ENCODE assay signal across 8 mouse cellular contexts in genomic region chr2:150608872-150609560, GRCm38 (mm10). TPM values are rescaled to one million over a fixed set of nuclear protein-coding genes. Genes with fewer than 3 reads are reported as not detected.
DNase-seq lines count a peak whose midpoint lies in the region; ATAC-seq and TF ChIP-seq lines count a peak whose summit lies in the region.

No protein-coding gene starts in this region.

- DNase-seq in heart, adult 18-20 months = peak; percentile 76 to 85
- no peak for DNase-seq in heart, postnatal 25 days (ENCODE audit: low spot score)
- DNase-seq in cerebellum, adult 2 months = peak; percentile 55 to 77
- DNase-seq in induced T-regulatory cell, adult 2 months (ENCODE audit: low read depth) = peak; percentile 89
- peak; percentile 71 to 74 for DNase-seq in left cerebral cortex, adult 2 months (ENCODE audit: extremely low spot score in 1 of 2, low spot score in 2 of 2)
- peak; percentile 76 to 82 for DNase-seq in right cerebral cortex, postnatal 10 days (ENCODE audit: low spot score in 2 of 2)

- peaks cover 3% of the 10 kb centered on the region; the same call in 1 of the 2 replicates for H3K4me1 ChIP-seq in cerebellum, adult 2 months (ENCODE audit: control insufficient read depth, insufficient read depth, low read length)
- peaks cover 13% of the 10 kb centered on the region for H3K4me1 ChIP-seq in forebrain, embryonic 16.5 days (replicated peaks; ENCODE audit: control insufficient read depth, insufficient read depth, low read length)

- H3K9ac ChIP-seq in forebrain, embryonic 16.5 days (replicated peaks; ENCODE audit: low read depth, low read length) = peak overlapping the region; percentile 69; the same call in 1 of the 2 replicates

- no peaks in the 10 kb centered on the region for H3K36me3 ChIP-seq in forebrain, embryonic 16.5 days (ENCODE audit: control insufficient read depth, insufficient read depth)
- H3K36me3 ChIP-seq in macrophage (ENCODE audit: inconsistent target) = no peaks in the 10 kb centered on the region

- peak overlapping the region; percentile 82 for H3K4me3 ChIP-seq in cerebellum, adult 2 months (replicated peaks; ENCODE audit: insufficient read depth, low read depth, low read length)
- H3K4me3 ChIP-seq in forebrain, embryonic 16.5 days (replicated peaks; ENCODE audit: low read length) = peak overlapping the region; percentile 72
- peak overlapping the region; percentile 56 for H3K4me3 ChIP-seq in left cerebral cortex, adult 2 months
- H3K4me3 ChIP-seq in macrophage (ENCODE audit: inconsistent target) = peak overlapping the region; percentile 95

- H3K79me2 ChIP-seq in macrophage (ENCODE audit: inconsistent target) = peaks cover 42% of the 10 kb centered on the region

- 1% methylated on average over 10 of the region's 10 CpGs for WGBS in cerebellum, adult 2 months
- WGBS in forebrain, embryonic 16.5 days = 1% methylated on average over 10 of the region's 10 CpGs
- WGBS in macrophage (ENCODE audit: missing documents) = 1% methylated on average over 10 of the region's 10 CpGs

- no peaks in the 10 kb centered on the region for H3K9me3 ChIP-seq in forebrain, embryonic 16.5 days (ENCODE audit: control insufficient read depth, low read length)

- no peak for TF ChIP-seq POLR2A in cerebellum, adult 2 months (IDR thresholded peaks at IDR 0.05; ENCODE audit: borderline replicate concordance, insufficient read depth, low read length)

- peak; percentile 55 for ATAC-seq in forebrain, embryonic 16.5 days

- peak overlapping the region; percentile 74 for H3K4me2 ChIP-seq in forebrain, embryonic 16.5 days (ENCODE audit: low read length)

- intact Hi-C loops in heart, postnatal 25 days (cut with DNase I) = loop anchor here (1.0 to 5.0 kb wide), 3 partner anchors 66 to 298 kb away; partner anchors contain the start of genes Entpd6 and Gins1
- intact Hi-C loops in left cerebral cortex, adult 2 months (cut with DNase I) = loop anchor here (1.0 to 10.0 kb wide), 6 partner anchors 50 to 396 kb away; partner anchors contain the start of gene Entpd6

- peak; percentile 30; the same call in 1 of the 2 replicates for TF ChIP-seq CTCF in cerebellum, adult 2 months (IDR thresholded peaks at IDR 0.05; ENCODE audit: borderline replicate concordance, insufficient read depth, low read depth, low read length)
- peak; percentile 88 for TF ChIP-seq CTCF in left cerebral cortex, adult 2 months (IDR thresholded peaks at IDR 0.05)

- H3K27me3 ChIP-seq in cerebellum, adult 2 months (ENCODE audit: control insufficient read depth, insufficient read depth, low read length) = no peaks in the 10 kb centered on the region
- no peaks in the 10 kb centered on the region for H3K27me3 ChIP-seq in forebrain, embryonic 16.5 days (replicated peaks; ENCODE audit: control insufficient read depth, insufficient read depth, low read length)

- peak overlapping the region; percentile 3; the same call in 1 of the 2 replicates for H3K27ac ChIP-seq in cerebellum, adult 2 months (ENCODE audit: insufficient read depth, low read length)
- H3K27ac ChIP-seq in forebrain, embryonic 16.5 days (ENCODE audit: low read length) = peak overlapping the region; percentile 46; the same call in 1 of the 2 replicates
- H3K27ac ChIP-seq in left cerebral cortex, adult 2 months = peak overlapping the region; percentile 80
- H3K27ac ChIP-seq in macrophage = peak overlapping the region; percentile 51

RNA-seq across cellular contexts. Expression of gene Apmap, which starts 0.6 kb away (rescaled TPM):
- 10 to 100 TPM; 62.2 to 67.1 TPM for total RNA-seq in heart, adult 18-20 months (2021)
- total RNA-seq in heart, postnatal 25 days (2021) = 10 to 100 TPM; 52.0 to 55.7 TPM
- 83.3 and 92.0 TPM in 2 replicates for polyA plus RNA-seq in cerebellum, adult 2 months (2012; rRNA removed)
- 42.2 and 44.4 TPM in 2 replicates for polyA plus RNA-seq in forebrain, embryonic 16.5 days (2015; fragmentation: Nextera tagmentation; extraction: Ambion mirVana)
- total RNA-seq in left cerebral cortex, adult 2 months (2021) = 10 to 100 TPM; 49.5 to 56.7 TPM
- 10 to 100 TPM in 25 of 26 experiments, 1 to 10 TPM in 1; 9.0 to 45.3 (median 23.7) TPM for total RNA-seq in macrophage (2018; cell fraction: chromatin; rRNA removed)
- 10 to 100 TPM; 20.5 to 41.8 (median 27.6) TPM for total RNA-seq in macrophage (2018; cell fraction: cytosol; rRNA removed)
- 10 to 100 TPM; 39.1 to 75.4 (median 55.1) TPM for total RNA-seq in macrophage (2018; cell fraction: nucleus; rRNA removed)
- polyA plus RNA-seq in macrophage (2018) = 21.1 to 28.3 TPM (median 26.8 TPM) in 3 replicates

RNA-seq across cellular contexts. Expression of gene Cst7, which starts 38.8 kb away (rescaled TPM):
- under 1 TPM; 0.27 to 0.49 TPM for total RNA-seq in heart, adult 18-20 months (2021)
- not detected for total RNA-seq in heart, postnatal 25 days (2021)
- polyA plus RNA-seq in cerebellum, adult 2 months (2012; rRNA removed) = 0.29 TPM in 1 of 2 replicates, not detected in the other
- polyA plus RNA-seq in forebrain, embryonic 16.5 days (2015; fragmentation: Nextera tagmentation; extraction: Ambion mirVana) = 0.29 and 0.34 TPM in 2 replicates
- total RNA-seq in left cerebral cortex, adult 2 months (2021) = not detected
- total RNA-seq in macrophage (2018; cell fraction: chromatin; rRNA removed) = 10 to 100 TPM in 13 of 26 experiments, 1 to 10 TPM in 7, under 1 TPM in 1, not detected in 5; 0.94 to 58.1 (median 12.1) TPM
- 100 to 1,000 TPM in 13 of 26 experiments, 10 to 100 TPM in 13; 10.0 to 363 (median 137) TPM for total RNA-seq in macrophage (2018; cell fraction: cytosol; rRNA removed)
- 100 to 1,000 TPM in 5 of 26 experiments, 10 to 100 TPM in 14, 1 to 10 TPM in 7; 2.0 to 163 (median 64.5) TPM for total RNA-seq in macrophage (2018; cell fraction: nucleus; rRNA removed)
- polyA plus RNA-seq in macrophage (2018) = 5.6 to 14.2 TPM (median 9.1 TPM) in 3 replicates

RNA-seq across cellular contexts. Expression of gene Acss1, which starts 59.3 kb away (rescaled TPM):
- 100 to 1,000 TPM; 261 to 288 TPM for total RNA-seq in heart, adult 18-20 months (2021)
- total RNA-seq in heart, postnatal 25 days (2021) = 100 to 1,000 TPM; 217 to 247 TPM
- 15.4 and 15.7 TPM in 2 replicates for polyA plus RNA-seq in cerebellum, adult 2 months (2012; rRNA removed)
- polyA plus RNA-seq in forebrain, embryonic 16.5 days (2015; fragmentation: Nextera tagmentation; extraction: Ambion mirVana) = 21.9 and 22.2 TPM in 2 replicates
- total RNA-seq in left cerebral cortex, adult 2 months (2021) = 10 to 100 TPM; 18.5 to 21.5 TPM
- 10 to 100 TPM in 24 of 26 experiments, 1 to 10 TPM in 2; 5.4 to 77.7 (median 35.0) TPM for total RNA-seq in macrophage (2018; cell fraction: chromatin; rRNA removed)
- 10 to 100 TPM; 12.7 to 34.3 (median 23.3) TPM for total RNA-seq in macrophage (2018; cell fraction: cytosol; rRNA removed)
- total RNA-seq in macrophage (2018; cell fraction: nucleus; rRNA removed) = 10 to 100 TPM; 14.2 to 55.6 (median 31.4) TPM
- polyA plus RNA-seq in macrophage (2018) = 18.0 to 26.5 TPM (median 21.7 TPM) in 3 replicates

Comparison
In these comparisons a context has a peak if more than half of its experiments do, and no peak if none do; other contexts are left out.
1. H3K27ac ChIP-seq: peak in every context shown above with its lines; median percentile 80 in left cerebral cortex, adult 2 months; 51 in macrophage; 46 in forebrain, embryonic 16.5 days; 3 in cerebellum, adult 2 months.
2. RNA of gene Acss1, which starts 59.3 kb away (total RNA-seq): 261 to 288 TPM in heart, adult 18-20 months and 217 to 247 TPM in heart, postnatal 25 days; 18.5 to 21.5 TPM in left cerebral cortex, adult 2 months; every median in the first group is over 4 times any median in the second.
3. Peak in every context shown above with its lines, with median percentiles within 50 percentile points of each other: H3K4me3 ChIP-seq.